8 mouse cellular contexts compared by ENCODE assay signal in genomic region chr13:23432562-23433201, GRCm38 (mm10). TPM values are rescaled to one million over a fixed set of nuclear protein-coding genes. Genes with fewer than 3 reads are reported as not detected.
DNase-seq lines count a peak whose midpoint lies in the region; ATAC-seq and TF ChIP-seq lines count a peak whose summit lies in the region.

No protein-coding gene starts in this region.

- no peaks in the 10 kb centered on the region; the same call in 1 of the 2 replicates for H3K79me2 ChIP-seq in MEL (ENCODE audit: control insufficient read depth, insufficient read depth, low read length, poor library complexity)

- H3K27ac ChIP-seq in MEL (ENCODE audit: control insufficient read depth, low read depth, low read length): peak overlapping the region; percentile 64
- no peak overlapping the region for H3K27ac ChIP-seq in cerebellum, adult 2 months (ENCODE audit: insufficient read depth, low read length)
- H3K27ac ChIP-seq in forebrain, postnatal 0 days (ENCODE audit: low read depth, low read length): peak overlapping the region; percentile 24
- peak overlapping the region; percentile 94 for H3K27ac ChIP-seq in lung, embryonic 15.5 days
- H3K27ac ChIP-seq in olfactory bulb, adult 2 months (ENCODE audit: insufficient read depth, low read depth, low read length): no peak overlapping the region

- peak in 2 of 3 experiments; percentile 52 to 77; a peak in 4 of 6 replicates for TF ChIP-seq CTCF in MEL (IDR thresholded peaks at IDR 0.05 in 2 of 3, conservative IDR thresholded peaks at IDR 0.05 in 1 of 3; ENCODE audit: control insufficient read depth in 1 of 3, insufficient read depth in 1 of 3, low read depth in 2 of 3, low read length in 3 of 3, poor library complexity in 1 of 3, severe bottlenecking in 1 of 3)
- peak; percentile 47; the same call in 1 of the 2 replicates for TF ChIP-seq CTCF in cerebellum, adult 2 months (IDR thresholded peaks at IDR 0.05; ENCODE audit: borderline replicate concordance, insufficient read depth, low read depth, low read length)
- peak; percentile 76 for TF ChIP-seq CTCF in forebrain, postnatal 0 days (IDR thresholded peaks at IDR 0.05; ENCODE audit: low read depth)
- peak; percentile 71; the same call in 1 of the 2 replicates for TF ChIP-seq CTCF in olfactory bulb, adult 2 months (IDR thresholded peaks at IDR 0.05; ENCODE audit: insufficient read depth, low read depth, low read length)

- H3K36me3 ChIP-seq in MEL (ENCODE audit: control insufficient read depth in 1 of 2, insufficient read depth in 2 of 2, low read length in 2 of 2): peaks cover 0 to 4% of the 10 kb centered on the region in 2 experiments; a peak in 1 of 4 replicates
- no peaks in the 10 kb centered on the region for H3K36me3 ChIP-seq in forebrain, postnatal 0 days (ENCODE audit: insufficient read depth)
- no peaks in the 10 kb centered on the region for H3K36me3 ChIP-seq in lung, embryonic 15.5 days

- under 1% methylated on average over 28 of the region's 28 CpGs for WGBS in cerebellum, adult 2 months
- under 1% methylated on average over 28 of the region's 28 CpGs for WGBS in forebrain, postnatal 0 days
- under 1% methylated on average over 28 of the region's 28 CpGs for WGBS in lung, embryonic 15.5 days
- WGBS in olfactory bulb, adult 2 months: under 1% methylated on average over 28 of the region's 28 CpGs

- TF ChIP-seq EP300 in MEL (IDR thresholded peaks at IDR 0.05; ENCODE audit: low read depth in 1 of 2, low read length in 2 of 2): no peak

- H3K27me3 ChIP-seq in MEL (ENCODE audit: control insufficient read depth in 1 of 2, insufficient read depth in 2 of 2, low read length in 2 of 2): no peaks in the 10 kb centered on the region
- no peaks in the 10 kb centered on the region for H3K27me3 ChIP-seq in cerebellum, adult 2 months (ENCODE audit: control insufficient read depth, insufficient read depth, low read length)
- H3K27me3 ChIP-seq in forebrain, postnatal 0 days (ENCODE audit: insufficient read depth, low read length): no peaks in the 10 kb centered on the region
- no peaks in the 10 kb centered on the region for H3K27me3 ChIP-seq in lung, embryonic 15.5 days

- no peaks in the 10 kb centered on the region for H3K9me3 ChIP-seq in MEL (replicated peaks; ENCODE audit: insufficient read depth, low read length)
- H3K9me3 ChIP-seq in forebrain, postnatal 0 days (ENCODE audit: low read length): no peaks in the 10 kb centered on the region
- no peaks in the 10 kb centered on the region for H3K9me3 ChIP-seq in lung, embryonic 15.5 days

- no peaks in the 10 kb centered on the region; a peak in 2 of 4 replicates for H3K4me1 ChIP-seq in MEL (ENCODE audit: control insufficient read depth in 1 of 2, insufficient read depth in 2 of 2, low read length in 2 of 2)
- H3K4me1 ChIP-seq in cerebellum, adult 2 months (ENCODE audit: control insufficient read depth, insufficient read depth, low read length): no peaks in the 10 kb centered on the region
- H3K4me1 ChIP-seq in forebrain, postnatal 0 days (ENCODE audit: insufficient read depth): no peaks in the 10 kb centered on the region
- peaks cover 26% of the 10 kb centered on the region for H3K4me1 ChIP-seq in lung, embryonic 15.5 days
- peaks cover 3% of the 10 kb centered on the region; the same call in 1 of the 2 replicates for H3K4me1 ChIP-seq in olfactory bulb, adult 2 months (ENCODE audit: control insufficient read depth, insufficient read depth, low read length)

- no peak for TF ChIP-seq RAD21 in MEL (IDR thresholded peaks at IDR 0.05; ENCODE audit: low read depth, low read length)

- peak overlapping the region; percentile 65 to 68 for H3K4me3 ChIP-seq in MEL (ENCODE audit: control insufficient read depth in 1 of 2, insufficient read depth in 1 of 2, low read depth in 2 of 2, low read length in 2 of 2)
- H3K4me3 ChIP-seq in cerebellum, adult 2 months (replicated peaks; ENCODE audit: insufficient read depth, low read depth, low read length): peak overlapping the region; percentile 58
- peak overlapping the region; percentile 71 for H3K4me3 ChIP-seq in forebrain, postnatal 0 days (ENCODE audit: low read depth, low read length)
- H3K4me3 ChIP-seq in lung, embryonic 15.5 days: peak overlapping the region; percentile 54
- H3K4me3 ChIP-seq in olfactory bulb, adult 2 months (ENCODE audit: insufficient read depth, low read depth, low read length): peak overlapping the region; percentile 62

- TF ChIP-seq POLR2A in MEL (IDR thresholded peaks at IDR 0.05; ENCODE audit: control insufficient read depth in 1 of 2, insufficient read depth in 1 of 2, low read depth in 1 of 2, low read length in 2 of 2, poor library complexity in 1 of 2): no peak
- TF ChIP-seq POLR2A in cerebellum, adult 2 months (IDR thresholded peaks at IDR 0.05; ENCODE audit: borderline replicate concordance, insufficient read depth, low read length): no peak
- TF ChIP-seq POLR2A in olfactory bulb, adult 2 months (IDR thresholded peaks at IDR 0.05; ENCODE audit: insufficient read depth, low read depth, low read length): no peak

- peak overlapping the region; percentile 79 for H3K9ac ChIP-seq in MEL (ENCODE audit: control insufficient read depth, low read depth, low read length, poor library complexity, severe bottlenecking)
- peak overlapping the region; percentile 18; the same call in 1 of the 2 replicates for H3K9ac ChIP-seq in forebrain, postnatal 0 days
- peak overlapping the region; percentile 36; the same call in 1 of the 2 replicates for H3K9ac ChIP-seq in lung, embryonic 15.5 days

- H3K4me2 ChIP-seq in forebrain, postnatal 0 days (ENCODE audit: low read depth): peak overlapping the region; percentile 60
- peak overlapping the region; percentile 60 for H3K4me2 ChIP-seq in lung, embryonic 15.5 days

- peak; percentile 98 for DNase-seq in MEL (ENCODE audit: low read depth, low spot score)
- peak; percentile 87 to 90 for DNase-seq in cerebellum, adult 2 months
- peak; percentile 98 for DNase-seq in forebrain, postnatal 0 days
- DNase-seq in heart, postnatal 4 days: peak; percentile 98
- peak; percentile 93 to 99 for DNase-seq in layer of hippocampus, adult 8-10 months (ENCODE audit: low spot score in 2 of 2)
- DNase-seq in thymus, adult 18-20 months: peak; percentile 77 to 86

- ATAC-seq in forebrain, postnatal 0 days: peak; percentile 81
- peak; percentile 91 for ATAC-seq in lung, embryonic 15.5 days (ENCODE audit: borderline replicate concordance, extremely low read depth, low FRiP score, low TSS enrichment)

TF ChIP-seq in MEL, 35 proteins besides CTCF, POLR2A, EP300 and RAD21:
- peak; percentile 100 for TF ChIP-seq TBP (IDR thresholded peaks at IDR 0.05; ENCODE audit: low read depth, low read length)
- no peak for TF ChIP-seq CHD1 (IDR thresholded peaks at IDR 0.05; ENCODE audit: low read depth, low read length)
- TF ChIP-seq CHD2 (IDR thresholded peaks at IDR 0.05; ENCODE audit: low read length): no peak
- no peak for TF ChIP-seq SMC3 (IDR thresholded peaks at IDR 0.05; ENCODE audit: low read depth, low read length)
- TF ChIP-seq TAL1 (IDR thresholded peaks at IDR 0.05; ENCODE audit: low read length): 0 out of 2 replicates have a peak, but pooled peaks have one; percentile 15
- TF ChIP-seq SIN3A (IDR thresholded peaks at IDR 0.05; ENCODE audit: low read length): no peak
- TF ChIP-seq POLR2AphosphoS2 (IDR thresholded peaks at IDR 0.05; ENCODE audit: low read length): no peak
- no peak for TF ChIP-seq POLR2AphosphoS5 (IDR thresholded peaks at IDR 0.05; ENCODE audit: borderline replicate concordance, low read depth, low read length)
- no peak for TF ChIP-seq ZKSCAN1 (IDR thresholded peaks at IDR 0.05; ENCODE audit: low read depth, low read length)

RNA-seq across cellular contexts. Expression of gene Abt1, which starts 9.0 kb away (rescaled TPM):
- total RNA-seq in MEL (2012; rRNA removed): 12.5 and 16.2 TPM in 2 replicates
- polyA plus RNA-seq in MEL (2012; ENCODE audit: insufficient read depth in 1 of 2, insufficient read length in 2 of 2, low read depth in 1 of 2, low replicate concordance in 2 of 2, missing spikeins in 1 of 2): 10 to 100 TPM in 1 of 2 experiments, not detected in 1; 14.2 TPM
- polyA plus RNA-seq in cerebellum, adult 2 months (2012; rRNA removed): 9.8 and 10.7 TPM in 2 replicates
- total RNA-seq in forebrain, postnatal 0 days (2014; rRNA removed): 6.5 and 8.2 TPM in 2 replicates
- 7.7 and 8.2 TPM in 2 replicates for polyA plus RNA-seq in forebrain, postnatal 0 days (2015; fragmentation: Nextera tagmentation; extraction: Ambion mirVana)
- total RNA-seq in heart, postnatal 4 days (2021): 1 to 10 TPM; 5.0 to 5.6 TPM
- total RNA-seq in layer of hippocampus, adult 8-10 months (2022): 1 to 10 TPM; 8.0 to 9.0 (median 8.7) TPM
- 13.6 and 14.2 TPM in 2 replicates for polyA plus RNA-seq in lung, embryonic 15.5 days (2015; fragmentation: Nextera tagmentation; extraction: Ambion mirVana)
- polyA plus RNA-seq in olfactory bulb, adult 2 months (2012; ENCODE audit: insufficient read depth, insufficient read length, low replicate concordance, missing spikeins): not detected in 2 replicates

RNA-seq across cellular contexts. Expression of gene Btn1a1, which starts 33.0 kb away (rescaled TPM):
- total RNA-seq in MEL (2012; rRNA removed): 0.07 TPM in 1 of 2 replicates, not detected in the other
- polyA plus RNA-seq in MEL (2012; ENCODE audit: insufficient read depth in 1 of 2, insufficient read length in 2 of 2, low read depth in 1 of 2, low replicate concordance in 2 of 2, missing spikeins in 1 of 2): under 1 TPM in 1 of 2 experiments, not detected in 1; 0.25 TPM
- polyA plus RNA-seq in cerebellum, adult 2 months (2012; rRNA removed): 0.21 and 0.32 TPM in 2 replicates
- 0.08 and 0.33 TPM in 2 replicates for total RNA-seq in forebrain, postnatal 0 days (2014; rRNA removed)
- 0.12 TPM in 1 of 2 replicates, not detected in the other for polyA plus RNA-seq in forebrain, postnatal 0 days (2015; fragmentation: Nextera tagmentation; extraction: Ambion mirVana)
- under 1 TPM; 0.11 to 0.24 TPM for total RNA-seq in heart, postnatal 4 days (2021)
- not detected for total RNA-seq in layer of hippocampus, adult 8-10 months (2022)
- polyA plus RNA-seq in lung, embryonic 15.5 days (2015; fragmentation: Nextera tagmentation; extraction: Ambion mirVana): 0.14 and 0.26 TPM in 2 replicates
- polyA plus RNA-seq in olfactory bulb, adult 2 months (2012; ENCODE audit: insufficient read depth, insufficient read length, low replicate concordance, missing spikeins): not detected in 2 replicates

RNA-seq across cellular contexts. Expression of gene Btn2a2, which starts 56.0 kb away (rescaled TPM):
- not detected in 2 replicates for total RNA-seq in MEL (2012; rRNA removed)
- not detected for polyA plus RNA-seq in MEL (2012; ENCODE audit: insufficient read depth in 1 of 2, insufficient read length in 2 of 2, low read depth in 1 of 2, low replicate concordance in 2 of 2, missing spikeins in 1 of 2)
- polyA plus RNA-seq in cerebellum, adult 2 months (2012; rRNA removed): 0.20 and 0.21 TPM in 2 replicates
- not detected in 2 replicates for total RNA-seq in forebrain, postnatal 0 days (2014; rRNA removed)
- 0.10 TPM in 1 of 2 replicates, not detected in the other for polyA plus RNA-seq in forebrain, postnatal 0 days (2015; fragmentation: Nextera tagmentation; extraction: Ambion mirVana)
- total RNA-seq in heart, postnatal 4 days (2021): not detected
- 1 to 10 TPM in 2 of 4 experiments, under 1 TPM in 2; 0.80 to 1.9 (median 1.1) TPM for total RNA-seq in layer of hippocampus, adult 8-10 months (2022)
- 0.16 and 0.21 TPM in 2 replicates for polyA plus RNA-seq in lung, embryonic 15.5 days (2015; fragmentation: Nextera tagmentation; extraction: Ambion mirVana)
- not detected in 2 replicates for polyA plus RNA-seq in olfactory bulb, adult 2 months (2012; ENCODE audit: insufficient read depth, insufficient read length, low replicate concordance, missing spikeins)

Comparison
In these comparisons a context has a peak if more than half of its experiments do, and no peak if none do; other contexts are left out.
1. H3K27ac ChIP-seq: peak in MEL (single experiment), forebrain, postnatal 0 days (single experiment) and lung, embryonic 15.5 days (single experiment); none in cerebellum, adult 2 months (single experiment) and olfactory bulb, adult 2 months (single experiment).
2. H3K9ac ChIP-seq: peak in every context shown above with its lines; median percentile 79 in MEL; 36 in lung, embryonic 15.5 days; 18 in forebrain, postnatal 0 days.
3. Peak in every context shown above with its lines, with median percentiles within 50 percentile points of each other: DNase-seq, H3K4me3 ChIP-seq and CTCF ChIP-seq.